11 mouse cellular contexts compared by ENCODE assay signal in the genomic region with DNA sequence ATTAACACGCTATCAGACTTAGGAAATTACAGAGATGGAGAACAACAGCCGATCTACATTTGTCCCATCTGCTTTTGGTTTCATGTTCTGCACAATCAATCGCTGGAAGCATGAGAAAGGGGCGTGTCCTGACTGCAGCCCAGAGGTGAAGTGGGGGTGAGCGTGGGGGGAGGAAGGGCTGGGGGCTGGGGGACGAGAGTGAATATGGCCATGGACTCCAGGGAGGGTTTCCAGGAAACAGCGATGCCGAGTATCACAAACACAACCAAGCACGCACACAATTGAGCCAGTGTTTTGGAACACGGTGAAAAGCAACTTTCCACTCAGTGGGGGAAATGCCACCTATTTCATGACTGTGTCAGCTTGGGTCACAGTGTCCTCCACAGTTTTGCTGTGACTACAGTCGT.
DNase-seq lines count a peak whose midpoint lies in the region; ATAC-seq lines count a peak whose summit lies in the region.
"Had no signal": no experiment of that assay in that cellular context is flagged by ENCODE, and none has a peak within 500 bp of the region (broad histone marks: within the 10 kb centered on the region; RNA-seq: fewer than 3 reads in every experiment).

No protein-coding gene starts in this region.

- DNase-seq in ovary, adult 18-20 months (ENCODE audit: low spot score) = peak; percentile 58
- no peak for DNase-seq in ovary, postnatal 10 days (ENCODE audit: low spot score)
- DNase-seq in kidney, postnatal 36 days = peak; percentile 32 to 35
- no peak for DNase-seq in T-cell, adult 2 months (ENCODE audit: low spot score)
- no peak for DNase-seq in gastrocnemius, postnatal 36 days
- no peak for DNase-seq in spleen, adult 12 weeks (ENCODE audit: low spot score)
- DNase-seq: cerebellum, postnatal 10 days had no signal

- H3K27me3 ChIP-seq in heart, embryonic 12.5 days (replicated peaks) = no peaks in the 10 kb centered on the region
- no peaks in the 10 kb centered on the region for H3K27me3 ChIP-seq in stomach, embryonic 16.5 days (ENCODE audit: control insufficient read depth, insufficient read depth, low read length)
- H3K27me3 ChIP-seq: hindbrain, embryonic 15.5 days had no signal

- H3K9me3 ChIP-seq in heart, embryonic 12.5 days (replicated peaks) = 0 out of 2 replicates have a peak, but pooled peaks cover 2% of the 10 kb centered on the region
- no peaks in the 10 kb centered on the region for H3K9me3 ChIP-seq in stomach, embryonic 16.5 days (replicated peaks; ENCODE audit: control insufficient read depth, low read length)
- H3K9me3 ChIP-seq: hindbrain, embryonic 15.5 days had no signal

- peaks cover 3% of the 10 kb centered on the region; the same call in 1 of the 2 replicates for H3K36me3 ChIP-seq in heart, embryonic 12.5 days
- no peaks in the 10 kb centered on the region for H3K36me3 ChIP-seq in stomach, embryonic 16.5 days (ENCODE audit: control insufficient read depth, insufficient read depth, low read length)
- H3K36me3 ChIP-seq: hindbrain, embryonic 15.5 days had no signal

- no peak overlapping the region for H3K9ac ChIP-seq in heart, embryonic 12.5 days
- no peak overlapping the region for H3K9ac ChIP-seq in stomach, embryonic 16.5 days (ENCODE audit: low read length)
- H3K9ac ChIP-seq: hindbrain, embryonic 15.5 days had no signal

- peaks cover 24% of the 10 kb centered on the region for H3K4me1 ChIP-seq in heart, embryonic 12.5 days (replicated peaks)
- H3K4me1 ChIP-seq in stomach, embryonic 16.5 days (ENCODE audit: control insufficient read depth, insufficient read depth, low read length) = peaks cover 13% of the 10 kb centered on the region

- H3K27ac ChIP-seq in heart, embryonic 12.5 days (ENCODE audit: poor library complexity, severe bottlenecking) = peak overlapping the region; percentile 45
- H3K27ac ChIP-seq in stomach, embryonic 16.5 days (ENCODE audit: low read length) = no peak overlapping the region
- H3K27ac ChIP-seq: hindbrain, embryonic 15.5 days had no signal

- H3K4me3 ChIP-seq in heart, embryonic 12.5 days = no peak overlapping the region
- H3K4me3 ChIP-seq in stomach, embryonic 16.5 days (replicated peaks; ENCODE audit: low read length) = no peak overlapping the region
- H3K4me3 ChIP-seq: hindbrain, embryonic 15.5 days had no signal

- ATAC-seq in heart, embryonic 12.5 days (ENCODE audit: insufficient number of reproducible peaks, low FRiP score) = no peak
- ATAC-seq in stomach, embryonic 16.5 days (ENCODE audit: insufficient read depth, low FRiP score) = no peak; the same call in 1 of the 2 replicates
- ATAC-seq: midbrain, embryonic 16.5 days had no signal

- peak overlapping the region; percentile 49 for H3K4me2 ChIP-seq in heart, embryonic 12.5 days
- H3K4me2 ChIP-seq in stomach, embryonic 16.5 days (ENCODE audit: low read depth, low read length) = peak overlapping the region; percentile 16; the same call in 1 of the 2 replicates
- H3K4me2 ChIP-seq: hindbrain, embryonic 15.5 days had no signal

- intact Hi-C loops in gastrocnemius, postnatal 36 days (cut with DNase I) = no loop called here

- 49% methylated on average over 11 of the region's 11 CpGs for WGBS in heart, embryonic 12.5 days
- WGBS in stomach, embryonic 16.5 days = 38% methylated on average over 11 of the region's 11 CpGs

Comparison
In these comparisons a context has a peak if more than half of its experiments do, and no peak if none do; other contexts are left out.
1. DNase-seq: peak in ovary, adult 18-20 months (single experiment) and kidney, postnatal 36 days (2 of 2); none in ovary, postnatal 10 days (single experiment), T-cell, adult 2 months (single experiment), gastrocnemius, postnatal 36 days (0 of 2) and spleen, adult 12 weeks (single experiment).